Mouse (Mus musculus): ENCODE measurements at regions not wholly inside any gene's neighbourhood (a gene's known extent, or its start where the extent isn't known, plus 50 kb on each side); places are given as distances from the start of the nearest gene placed in this dataset.

- DNase-seq (ENCODE audit: low read depth, low spot score): no peak
Measured at GRCm38 (mm10) chr13:52362266-52362665, 168.8 kb downstream of the Diras2 start.

DNA sequence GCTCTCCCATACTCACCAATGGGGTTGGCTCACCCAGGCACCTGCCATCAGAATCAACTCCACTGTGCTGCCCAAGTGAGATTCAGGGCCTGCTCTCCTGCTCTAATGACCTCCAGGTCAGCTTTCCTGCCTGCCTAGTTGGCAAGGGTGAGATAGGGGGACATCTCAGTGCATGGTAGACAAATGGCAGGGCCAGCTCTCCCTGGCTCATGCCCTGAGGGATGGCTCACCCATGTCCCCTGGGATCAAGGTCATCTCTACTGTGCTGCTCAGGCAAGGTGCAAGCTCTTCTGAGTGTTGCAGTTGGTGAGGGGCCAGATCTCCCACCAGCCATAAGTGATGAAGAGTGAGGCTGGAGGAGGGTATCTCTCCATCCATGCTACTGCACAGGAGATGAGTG lies 161.2 kb downstream of the Diras2 start:
- no peak for DNase-seq (ENCODE audit: low read depth, low spot score)

DNA sequence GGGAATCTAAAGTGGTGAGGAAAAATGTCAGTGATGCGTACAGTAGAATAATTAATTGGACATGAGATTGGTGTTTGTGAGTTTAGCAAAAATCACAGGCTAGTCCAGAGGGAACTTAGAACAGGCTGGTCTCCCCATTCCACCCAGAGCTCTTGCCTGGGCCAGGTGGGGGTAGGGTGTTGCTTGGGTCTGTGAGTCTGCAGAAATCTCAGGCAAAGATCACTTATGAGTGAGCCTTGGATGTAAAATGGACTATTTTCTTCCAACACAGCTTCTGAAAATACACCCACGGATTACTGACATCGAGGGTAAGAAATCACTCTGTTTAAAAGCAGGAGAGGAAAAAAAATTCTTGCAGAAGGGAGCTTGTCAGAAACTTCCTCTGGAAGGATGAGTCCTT lies 159.1 kb downstream of the Diras2 start:
- no peak for DNase-seq (ENCODE audit: low read depth, low spot score)

DNA sequence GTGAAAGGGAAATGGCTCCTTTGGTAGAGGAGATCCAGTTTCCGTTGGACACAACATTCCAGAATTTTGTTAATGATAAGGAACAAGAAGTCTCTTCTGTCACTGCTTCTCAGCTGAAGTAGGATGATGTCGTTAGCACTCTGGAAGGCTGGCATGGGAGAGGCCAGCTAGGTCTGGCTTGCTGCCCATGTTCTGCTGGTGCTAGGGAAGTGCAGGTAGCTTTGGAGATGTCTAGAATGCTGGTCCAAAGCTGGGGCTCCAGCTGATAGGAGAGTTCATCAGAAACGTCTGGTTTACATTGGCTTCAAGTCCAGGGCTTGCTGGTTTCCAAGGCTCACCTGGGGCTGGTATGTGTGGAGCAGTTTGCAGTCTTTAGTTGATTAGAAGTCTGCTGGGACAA lies 156.3 kb downstream of the Diras2 start:
- DNase-seq (ENCODE audit: low read depth, low spot score): no peak

DNA sequence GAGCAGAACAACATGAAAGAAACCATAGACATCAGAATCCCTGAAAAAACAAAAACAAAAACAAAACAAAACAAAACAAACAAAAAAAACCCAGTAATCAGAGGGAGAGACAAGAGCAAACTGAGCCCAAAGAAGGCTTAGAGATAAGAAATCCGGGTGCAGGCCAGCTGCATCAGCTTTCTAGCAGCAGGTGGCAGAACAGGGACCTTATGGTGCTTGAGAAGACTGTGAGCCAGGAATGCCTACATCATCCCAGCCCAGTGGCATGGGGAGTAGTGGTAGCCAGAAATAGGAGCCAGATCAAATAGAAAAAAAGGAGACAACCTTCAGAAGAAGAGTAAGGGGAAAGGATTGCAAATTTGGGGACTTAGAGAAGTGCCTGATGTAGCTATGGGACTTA lies 152.8 kb downstream of the Diras2 start:
- no peak for DNase-seq (ENCODE audit: low read depth, low spot score)

DNA sequence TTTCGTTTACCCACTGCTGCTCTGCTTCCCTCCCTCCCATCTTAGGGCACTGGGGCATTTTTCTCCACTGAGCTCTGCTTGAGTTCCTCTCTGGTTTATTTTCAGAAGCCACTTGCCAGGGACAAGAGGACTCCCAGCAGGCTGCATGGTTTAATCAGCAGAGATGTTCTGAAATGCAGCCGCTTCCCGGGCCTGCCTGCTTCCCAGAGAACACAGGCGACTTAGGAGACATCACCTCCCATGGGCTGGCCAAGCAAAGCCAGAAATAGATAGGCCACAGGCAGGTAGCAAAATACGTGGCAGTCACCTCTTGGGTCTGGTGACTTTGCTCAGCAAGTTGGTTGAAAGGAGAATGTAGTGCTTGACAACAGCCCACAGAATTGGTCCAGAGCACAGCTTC lies 141.8 kb downstream of the Diras2 start:
- no peak for DNase-seq (ENCODE audit: low read depth, low spot score)

- DNase-seq (ENCODE audit: low read depth, low spot score): no peak
Measured at GRCm38 (mm10) chr13:52395786-52396185, 135.3 kb downstream of the Diras2 start.

DNA sequence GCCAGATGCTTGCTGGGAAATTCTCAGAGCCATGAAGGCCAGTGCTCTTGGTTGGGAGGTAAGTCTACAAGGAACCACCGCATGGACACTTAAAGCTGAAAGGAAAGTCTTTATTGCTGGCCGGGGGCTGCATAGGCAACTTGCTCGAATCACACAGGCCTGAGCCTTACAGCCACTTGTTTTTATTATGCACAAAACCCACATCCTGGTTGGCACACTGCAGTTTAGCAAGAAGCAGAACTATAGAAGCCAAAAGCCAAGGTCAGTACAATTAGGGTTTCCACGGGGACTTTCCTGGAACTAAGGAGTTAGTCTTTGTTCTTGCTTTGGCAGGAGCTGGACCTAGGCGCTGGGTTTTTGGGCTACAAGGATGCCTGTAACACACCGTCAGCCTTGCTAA lies 132.7 kb downstream of the Diras2 start:
- no peak for DNase-seq (ENCODE audit: low read depth, low spot score)

- no peak for DNase-seq (ENCODE audit: low read depth, low spot score)
Measured at GRCm38 (mm10) chr13:52399143-52399542, 131.9 kb downstream of the Diras2 start.

DNA sequence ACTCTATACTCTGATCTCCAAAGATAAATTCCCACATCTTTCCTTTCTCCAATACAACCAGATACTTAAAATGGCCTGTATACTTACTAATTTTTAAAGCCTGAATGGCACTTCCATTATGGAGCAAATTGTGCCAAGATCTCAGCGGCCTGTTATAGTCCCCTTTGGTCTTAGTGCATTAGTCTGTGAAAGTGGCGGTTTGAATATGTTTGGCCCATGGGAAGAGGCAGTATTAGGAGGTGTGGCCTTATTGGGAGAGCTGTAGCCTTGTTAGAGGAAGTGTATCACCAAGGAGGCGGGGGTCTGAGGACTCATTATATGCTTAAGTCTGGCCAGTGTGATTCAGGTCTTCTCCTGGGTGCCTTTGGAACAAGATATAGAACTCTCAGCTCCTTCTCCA lies 127.3 kb downstream of the Diras2 start:
- no peak for DNase-seq (ENCODE audit: low read depth, low spot score)

GRCm38 (mm10) chr13:52416301-52416700 lies 114.8 kb downstream of the Diras2 start:
- DNase-seq (ENCODE audit: low read depth, low spot score): no peak

DNA sequence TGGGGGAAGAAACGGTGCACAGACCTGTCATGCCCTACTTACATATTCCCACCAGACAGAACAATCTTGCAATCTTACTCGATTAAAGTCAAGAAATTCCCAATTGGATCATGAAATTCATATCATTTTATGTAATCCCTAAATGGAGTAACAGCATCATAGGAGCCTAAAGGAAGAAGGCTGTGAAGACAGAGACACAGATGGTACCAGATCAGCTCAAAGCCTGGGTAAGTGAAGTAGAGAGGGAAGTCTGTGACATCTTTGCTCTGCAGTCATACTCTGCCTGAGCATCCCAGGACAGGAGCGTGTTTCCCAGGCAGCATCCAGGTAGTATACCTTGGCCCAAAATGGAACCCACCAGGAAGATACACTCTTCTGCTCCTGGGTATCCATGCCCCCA lies 108.6 kb downstream of the Diras2 start:
- DNase-seq (ENCODE audit: low read depth, low spot score): no peak

- no peak for DNase-seq (ENCODE audit: low read depth, low spot score)
Measured at GRCm38 (mm10) chr13:52428527-52428926, 102.6 kb downstream of the Diras2 start.

GRCm38 (mm10) chr13:52436756-52437155 lies 94.3 kb downstream of the Diras2 start:
- DNase-seq (ENCODE audit: low read depth, low spot score): no peak

DNA sequence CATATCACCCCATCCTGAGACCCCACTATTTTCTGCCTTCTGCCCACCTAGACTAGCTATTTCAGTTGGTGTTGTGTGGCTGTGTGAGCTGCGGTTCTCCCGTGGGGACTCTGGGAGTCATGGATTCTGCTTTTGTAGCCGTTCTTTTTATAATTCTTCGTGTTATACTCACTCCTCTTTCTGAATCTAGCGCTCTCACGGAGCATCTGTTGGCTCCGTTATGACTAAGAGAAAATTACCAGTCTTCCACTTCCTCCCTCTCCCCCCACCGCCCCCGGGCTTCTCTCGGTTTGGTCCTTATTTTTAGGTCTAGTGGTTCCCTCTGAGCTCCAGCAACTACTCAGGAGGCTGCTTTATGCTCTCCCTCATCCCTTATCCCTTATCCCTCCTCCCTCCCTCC lies 85.6 kb downstream of the Diras2 start:
- DNase-seq (ENCODE audit: low read depth, low spot score): no peak

- no peak for DNase-seq (ENCODE audit: low read depth, low spot score)
Measured at GRCm38 (mm10) chr13:52448902-52449301, 82.2 kb downstream of the Diras2 start.

- DNase-seq (ENCODE audit: low read depth, low spot score): no peak
Measured at GRCm38 (mm10) chr13:52451486-52451885, 79.6 kb downstream of the Diras2 start.

GRCm38 (mm10) chr13:52452291-52452690 lies 78.8 kb downstream of the Diras2 start:
- no peak for DNase-seq (ENCODE audit: low read depth, low spot score)

All from R1 (cell line).